Mouse (Mus musculus) neutrophil, adult 65 days (primary cell): ENCODE data around the gene Adcy2. TPM values are rescaled to one million over a fixed set of nuclear protein-coding genes. Genes with fewer than 3 reads are reported as not detected.

Source experiments
- total RNA-seq: library from RNA; stranded (reverse); gene quantifications from 2 replicates; pipeline ENCODE4 v1.2.4, GENCODE M21; 2023

Adcy2 gene
- total RNA-seq: not detected in 2 replicates

GRCm38 (mm10) chr13:68998918-68999801, at the start of gene Adcy2:
TSS of gene Adcy2 (minus strand) at chr13:68999541.

GRCm38 (mm10) chr13:68597199-68597598, 402.1 kb downstream of the Adcy2 start, which contains the start of gene 1700001L19Rik:
TSS of gene 1700001L19Rik (plus strand) at chr13:68597421.

GRCm38 (mm10) chr13:68581747-68582516, 417.4 kb downstream of the Adcy2 start, which contains the start of the genes Mtrr and Fastkd3:
TSS of gene Mtrr (minus strand) at chr13:68582149.
TSS of gene Fastkd3 (plus strand) at chr13:68582234.

